Mouse (Mus musculus) urinary bladder, postnatal 10 days (tissue): ENCODE data around the gene Ror1.

Source experiments
- DNase-seq: peaks from one replicate; pipeline ENCODE4 v3.0.0; 2022; ENCODE audit warnings: low spot score

Gene Ror1

DNA sequence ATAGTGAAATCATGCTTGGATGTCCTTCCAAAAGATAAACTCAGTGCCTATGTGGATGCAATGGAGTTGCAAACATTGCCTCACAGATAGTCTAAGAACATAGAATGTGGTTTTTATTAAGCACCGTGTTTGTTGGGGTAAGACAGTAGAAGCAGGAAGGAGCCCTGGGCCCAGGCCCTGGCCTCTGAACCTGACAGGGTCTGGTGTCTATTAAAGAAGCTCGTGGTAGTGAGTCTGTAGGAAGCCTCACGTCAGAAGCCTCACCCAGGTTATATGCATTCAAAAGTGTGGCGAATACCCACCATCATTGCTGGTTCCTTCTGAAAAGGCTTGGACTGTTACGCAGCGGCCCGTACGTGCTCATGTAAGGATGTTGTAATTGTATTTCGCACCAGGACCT, 157.8 kb downstream of the Ror1 start:
- DNase-seq = no peak

DNA sequence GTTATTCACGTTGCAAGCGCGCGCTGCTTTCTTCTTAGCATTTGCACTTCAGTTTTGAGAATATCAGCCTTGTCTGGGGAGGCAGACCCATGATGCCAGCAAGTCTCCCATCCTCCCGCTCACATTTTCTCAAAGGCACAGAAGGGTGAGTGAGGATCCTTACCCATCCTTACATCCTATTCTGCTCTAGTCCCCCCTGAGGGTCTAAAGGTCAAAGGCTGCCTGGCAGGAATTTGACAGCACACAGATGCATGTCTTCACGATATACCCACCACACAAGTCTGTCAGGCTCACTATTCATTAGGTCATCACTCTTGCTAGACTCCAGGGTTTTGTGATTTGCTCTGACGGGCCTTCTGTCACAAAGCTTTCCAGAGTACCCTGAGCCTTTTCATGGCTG, 158.2 kb downstream of the Ror1 start:
- no peak for DNase-seq

DNA sequence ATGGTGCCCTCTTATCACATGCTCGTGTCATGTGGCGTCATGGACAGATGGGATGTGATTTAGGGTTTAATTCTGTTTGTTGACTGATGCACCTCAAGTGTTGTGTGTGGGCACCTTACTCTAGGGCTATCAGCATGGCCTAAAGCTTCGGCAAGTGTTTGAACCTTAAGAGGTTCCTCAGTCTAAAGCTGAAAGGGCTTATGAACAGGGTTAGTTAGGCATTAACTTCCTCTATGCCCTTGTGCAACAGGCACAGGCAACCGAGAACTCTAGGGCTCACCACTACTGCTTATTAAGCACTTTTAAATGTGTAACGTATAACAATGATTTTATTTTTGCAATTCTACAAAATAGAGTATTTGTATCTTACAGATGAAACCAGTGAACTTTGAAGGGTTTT, 162.9 kb downstream of the Ror1 start:
- no peak for DNase-seq

DNA sequence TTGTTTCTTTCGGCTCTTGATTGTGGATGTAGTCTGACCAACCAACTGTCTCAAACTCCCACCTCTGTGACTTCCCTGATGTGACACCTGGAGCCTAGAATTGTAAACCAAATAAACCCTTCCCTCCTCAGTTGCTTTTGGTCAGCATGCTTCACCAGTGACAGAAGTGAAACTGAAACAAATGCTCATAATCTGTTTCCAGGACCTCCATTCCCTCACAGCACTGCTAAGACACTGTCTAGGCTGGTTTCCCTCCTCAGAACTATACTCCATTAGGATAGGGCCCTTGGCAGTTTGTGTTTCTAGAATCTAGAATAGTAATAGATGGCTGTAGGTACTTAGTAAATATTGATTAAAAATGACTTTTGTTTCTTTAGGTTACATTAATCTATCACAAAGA, 168.3 kb downstream of the Ror1 start:
- DNase-seq = no peak

DNA sequence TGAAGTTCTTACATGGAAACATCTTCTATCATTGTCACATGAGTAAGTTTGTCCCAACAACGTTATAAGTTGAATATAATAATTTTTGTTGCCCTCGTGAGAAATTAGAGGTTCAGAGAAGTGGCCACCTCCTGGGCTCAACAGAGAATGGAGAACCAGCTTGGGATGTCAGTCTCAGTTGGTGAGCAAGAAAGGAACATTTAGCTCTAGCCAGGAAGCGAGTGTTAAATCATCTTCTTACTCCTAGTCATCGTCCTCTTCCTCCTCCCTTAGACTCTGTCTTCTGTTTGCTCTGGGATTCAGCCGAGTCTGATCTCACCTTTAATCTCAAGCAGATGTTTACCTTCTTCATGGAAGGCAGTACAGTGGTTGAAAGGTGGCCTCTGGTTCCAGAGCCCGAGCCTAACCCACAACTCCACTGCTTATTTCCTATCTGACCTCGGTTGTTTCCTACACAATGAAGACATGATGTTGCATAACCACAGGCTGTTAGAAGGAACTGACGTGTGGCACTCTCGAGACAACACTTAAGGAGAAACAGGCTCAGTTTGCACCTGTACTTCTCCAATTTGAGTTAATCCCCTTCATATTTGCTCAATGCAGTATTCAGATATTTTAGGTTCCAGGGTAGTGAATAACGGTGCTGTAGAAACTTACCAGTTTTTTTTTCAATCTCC, 175.6 kb downstream of the Ror1 start:
- DNase-seq = no peak

DNA sequence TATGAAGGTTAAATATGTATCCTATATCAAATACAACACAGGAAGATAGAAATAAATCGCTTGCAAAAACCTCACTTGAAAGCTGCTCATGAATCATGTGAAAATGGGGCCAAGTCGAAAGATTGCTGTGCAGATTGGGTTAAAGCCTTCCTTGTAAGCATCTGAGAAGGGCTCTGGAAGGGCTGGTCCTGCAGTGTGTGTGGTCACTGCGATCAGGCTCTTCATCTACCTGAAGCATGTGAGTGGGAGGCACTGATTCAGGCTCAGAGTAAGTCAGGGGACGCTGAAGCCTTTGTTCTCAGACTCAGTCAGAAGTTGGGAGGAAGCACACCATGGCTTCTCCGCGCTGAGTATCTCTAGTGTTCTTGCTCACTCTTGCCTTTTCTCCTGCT, 176.1 kb downstream of the Ror1 start:
- no peak for DNase-seq

DNA sequence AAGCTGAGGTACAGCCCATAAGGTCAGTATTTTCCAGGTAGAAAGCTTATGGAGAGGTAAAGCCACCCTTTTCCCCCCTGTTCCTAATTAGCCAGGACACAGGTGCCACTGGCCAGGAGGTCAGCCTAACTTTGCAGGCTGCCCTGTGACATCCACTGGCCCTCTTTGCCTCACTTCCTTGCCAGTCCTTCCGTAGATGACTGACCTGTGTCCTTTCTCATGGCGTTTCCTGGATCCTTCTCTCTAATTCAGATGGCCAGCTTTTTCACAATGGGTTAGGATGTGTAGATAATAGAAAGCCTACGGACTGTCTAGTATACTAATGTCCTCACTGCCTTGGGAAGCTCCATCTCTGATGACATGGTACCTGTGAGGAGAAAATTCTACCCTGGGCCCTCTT, 177.8 kb downstream of the Ror1 start:
- no peak for DNase-seq

DNA sequence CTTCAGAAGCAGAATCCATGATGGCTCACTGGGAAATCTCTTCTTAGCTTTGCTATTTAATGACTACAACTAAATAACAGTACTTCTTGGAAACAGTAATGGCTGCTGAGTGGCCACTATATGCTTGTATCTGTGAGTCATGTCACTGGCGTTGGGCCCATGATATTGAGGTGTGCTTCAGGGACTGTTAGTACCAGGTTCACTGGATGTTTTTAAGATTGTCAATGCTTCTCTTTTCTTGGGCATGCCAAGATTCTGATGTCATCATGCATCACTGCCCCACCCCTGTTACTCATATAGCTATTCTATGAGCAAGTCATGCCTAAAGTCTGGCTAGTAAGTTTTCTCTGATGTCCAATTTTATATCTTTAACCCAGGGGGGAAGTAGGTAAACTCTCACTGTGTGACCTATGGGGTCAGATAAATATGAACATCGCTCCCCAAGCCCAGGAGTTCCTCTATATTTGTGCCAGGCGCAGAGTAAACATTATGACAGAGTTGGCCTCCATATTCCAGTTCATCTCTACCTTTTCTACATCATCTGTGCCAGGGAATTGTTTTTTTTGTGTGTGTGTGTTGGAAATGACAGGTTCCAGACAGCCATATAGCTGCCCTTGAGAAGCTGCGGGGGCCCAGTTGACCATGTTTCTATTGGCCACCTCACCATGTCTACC, 178.4 kb downstream of the Ror1 start:
- DNase-seq = no peak

DNA sequence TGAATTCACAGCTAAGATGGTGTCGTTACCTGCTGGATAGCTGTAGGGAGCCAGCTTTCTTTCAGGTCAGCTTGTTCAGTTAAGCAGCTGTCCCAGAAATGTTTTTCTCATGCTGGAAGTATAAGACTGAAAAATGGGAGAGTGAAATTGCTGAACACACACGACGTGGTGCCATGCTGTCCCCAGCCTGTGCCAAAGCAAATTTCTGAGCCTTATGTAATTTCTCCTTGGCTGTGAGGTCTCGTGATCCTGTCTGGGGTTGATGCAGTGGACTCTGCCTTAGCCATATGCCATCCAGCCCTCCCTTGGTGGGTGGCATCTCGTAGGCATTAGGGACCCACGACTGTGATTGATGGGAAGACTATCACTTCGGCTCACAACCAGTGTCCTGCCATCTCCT, 180.9 kb downstream of the Ror1 start:
- no peak for DNase-seq

DNA sequence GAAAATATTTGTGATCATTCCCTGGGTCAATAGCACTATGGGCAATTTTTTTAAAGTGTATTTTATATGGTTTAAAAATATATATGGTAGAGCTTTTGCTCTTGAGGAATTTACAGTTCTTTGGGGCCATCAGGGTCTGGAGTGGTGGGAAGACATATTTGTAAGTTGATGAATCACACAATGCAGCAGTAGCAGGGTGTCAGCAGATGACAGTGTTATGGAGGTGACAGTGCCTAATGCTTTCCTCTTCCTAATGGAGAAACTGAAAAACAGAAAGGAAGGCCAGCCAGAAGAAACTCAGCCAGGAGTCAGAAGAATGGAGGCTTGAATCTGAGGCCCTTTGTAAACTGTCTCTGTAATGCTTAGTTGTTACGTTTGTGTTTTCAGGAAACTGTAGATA, 181.4 kb downstream of the Ror1 start:
- no peak for DNase-seq

DNA sequence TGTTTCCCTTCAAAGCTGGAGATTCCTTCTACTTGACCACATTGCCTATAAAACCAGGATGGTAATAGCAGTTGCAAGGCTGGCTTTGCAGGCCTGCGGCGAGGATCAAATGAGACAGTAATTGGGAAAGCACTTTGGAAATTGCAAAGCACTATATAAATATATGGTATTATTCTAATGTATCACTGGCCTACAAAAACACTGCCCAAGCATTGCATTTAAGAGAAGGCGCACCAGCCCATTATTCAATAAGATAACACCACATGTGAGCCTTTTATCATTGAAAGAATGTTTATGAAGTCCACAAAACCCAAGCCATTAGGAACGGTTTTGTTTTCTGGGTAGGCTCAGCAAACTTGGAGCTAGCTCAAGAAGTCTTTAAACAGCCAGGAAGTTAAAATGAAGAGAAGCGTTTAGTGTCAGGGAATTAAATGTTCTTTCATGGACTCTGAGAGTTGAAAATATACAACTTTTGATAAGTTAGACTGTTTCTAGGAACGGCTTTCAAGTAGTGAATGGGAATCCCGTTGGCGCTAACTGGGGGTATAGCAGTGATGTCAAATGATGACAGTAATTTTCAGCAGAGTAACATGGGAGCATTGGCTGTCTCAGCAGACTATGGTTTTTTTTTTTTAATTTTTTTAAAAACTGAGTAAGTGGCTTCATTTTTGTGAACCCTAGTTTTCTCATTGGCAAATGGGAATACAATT, 187.7 kb downstream of the Ror1 start:
- no peak for DNase-seq

DNA sequence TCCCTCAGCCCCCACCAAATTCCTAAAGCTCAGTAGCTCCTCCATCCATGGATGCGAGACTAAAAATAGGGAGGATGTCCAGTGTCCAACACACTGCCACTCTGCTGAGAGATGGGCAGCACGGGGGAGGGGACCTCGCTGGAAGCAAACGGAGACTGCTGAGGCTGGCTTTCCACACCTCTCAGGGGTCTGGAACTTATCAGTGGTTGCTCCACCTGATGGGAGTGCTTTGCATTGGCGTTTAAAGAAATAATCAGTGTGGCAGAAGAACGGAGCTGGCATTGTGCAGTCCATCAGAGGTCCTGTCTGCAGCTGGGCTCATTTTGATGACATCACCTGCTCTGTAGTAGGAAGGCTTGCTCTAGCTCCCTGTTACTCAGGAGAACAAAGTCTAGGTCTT, 188.9 kb downstream of the Ror1 start:
- no peak for DNase-seq

DNA sequence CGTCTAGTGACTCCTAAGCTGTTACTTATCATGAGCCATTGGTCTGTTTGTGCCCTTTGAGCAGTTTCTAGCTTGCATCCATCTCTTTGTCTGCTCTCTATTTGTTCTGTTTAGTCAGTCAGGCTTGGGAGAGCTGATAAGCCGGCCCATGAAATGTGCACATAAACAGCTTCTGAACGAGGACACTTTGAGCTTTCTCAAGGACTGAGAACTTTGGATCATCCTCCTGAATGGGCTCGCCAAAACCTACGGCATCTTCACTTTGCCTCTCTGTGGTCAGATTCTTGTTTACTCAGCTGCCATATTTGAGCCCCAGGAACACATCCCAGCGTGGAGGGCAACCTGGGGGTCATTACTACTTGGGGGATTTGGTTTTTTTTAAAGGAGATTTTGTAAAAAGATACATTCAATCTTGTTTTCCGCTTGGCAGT, 190.5 kb downstream of the Ror1 start:
- DNase-seq = no peak

DNA sequence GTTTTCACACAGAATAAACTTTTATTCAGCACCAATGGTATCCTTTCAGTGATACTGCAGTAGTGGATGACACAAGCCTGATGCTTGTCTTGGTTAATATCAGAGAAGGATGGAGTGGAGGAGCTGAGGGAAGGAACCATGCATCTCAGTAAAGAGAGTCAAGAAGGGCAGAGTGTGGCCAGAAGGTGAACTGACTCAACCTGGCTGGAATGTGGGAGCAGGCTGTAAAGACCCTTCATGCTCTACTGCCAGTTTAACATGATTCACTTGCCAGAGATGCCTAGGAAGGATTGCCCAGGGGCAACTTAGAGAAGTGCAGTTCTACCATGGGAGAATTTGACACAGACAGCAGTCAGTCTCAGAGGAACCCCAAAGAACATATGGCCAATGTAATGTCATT, 191.2 kb downstream of the Ror1 start:
- DNase-seq = no peak

DNA sequence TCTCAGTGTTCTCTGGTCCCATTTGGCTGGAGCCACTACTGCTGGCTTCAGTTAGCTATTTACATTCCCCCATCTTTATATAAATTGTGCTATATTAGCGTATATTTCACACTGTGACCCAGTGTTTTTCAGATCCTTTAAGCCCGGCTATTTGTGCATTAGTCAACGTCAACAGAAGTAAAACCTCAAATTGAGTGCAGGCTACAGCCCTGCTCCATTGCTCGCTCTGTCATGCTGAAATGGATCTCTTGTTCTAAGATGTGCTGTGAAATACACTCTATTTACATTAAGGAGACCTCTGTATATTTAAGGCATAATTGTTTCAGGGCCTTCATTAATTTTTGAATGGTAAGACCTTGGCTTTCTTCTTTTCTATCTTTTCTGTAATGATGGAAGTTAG, 192.2 kb downstream of the Ror1 start:
- DNase-seq = no peak

DNA sequence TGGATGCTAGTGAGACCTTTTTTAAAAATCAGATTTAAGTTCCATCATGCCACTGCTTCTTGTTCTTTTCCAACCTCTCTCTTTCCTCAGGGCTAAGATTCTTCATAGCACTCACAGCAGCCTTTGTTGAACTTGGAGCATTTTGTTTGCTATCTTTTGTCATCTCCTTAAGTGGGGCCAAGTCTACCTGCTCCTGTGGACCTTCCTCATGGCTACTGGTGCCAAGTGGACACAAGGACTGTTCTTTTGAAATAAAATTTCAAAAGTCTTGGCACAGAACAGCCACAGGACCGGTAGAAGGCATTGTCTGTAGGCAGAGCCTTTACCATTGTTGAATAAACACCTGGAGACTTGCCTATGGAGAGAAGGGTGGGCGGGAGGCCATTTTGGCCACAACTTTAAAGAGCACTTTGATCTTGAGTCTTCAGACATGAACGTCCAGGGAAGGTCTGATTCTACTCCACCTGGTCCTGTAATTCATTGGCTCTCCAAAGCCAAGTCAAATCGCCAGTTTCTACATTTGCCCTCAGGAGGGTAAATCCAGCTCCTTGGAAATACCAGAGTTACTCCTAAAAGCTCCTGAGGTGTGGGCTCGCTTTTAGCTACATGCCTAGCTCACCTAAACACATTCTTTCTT, 195.5 kb downstream of the Ror1 start:
- DNase-seq = no peak

DNA sequence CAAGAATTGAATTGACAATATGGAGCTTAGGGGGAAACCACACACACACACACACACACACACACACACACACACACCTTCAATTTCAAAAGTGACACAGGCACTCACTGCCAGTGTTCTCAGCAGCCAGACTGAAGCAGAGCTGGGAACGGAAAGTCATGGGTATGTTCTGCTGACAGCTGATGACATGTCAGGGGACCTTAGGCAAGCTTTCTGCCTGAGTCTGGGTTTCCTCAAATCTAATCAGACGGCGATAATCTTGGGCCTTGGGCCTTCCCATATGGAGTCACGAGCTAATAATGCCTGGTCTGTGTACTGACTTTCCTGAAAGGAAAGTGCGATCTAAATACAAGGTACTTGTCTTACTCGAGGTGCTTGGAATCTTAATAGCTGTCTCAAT, 202.1 kb downstream of the Ror1 start:
- no peak for DNase-seq

DNA sequence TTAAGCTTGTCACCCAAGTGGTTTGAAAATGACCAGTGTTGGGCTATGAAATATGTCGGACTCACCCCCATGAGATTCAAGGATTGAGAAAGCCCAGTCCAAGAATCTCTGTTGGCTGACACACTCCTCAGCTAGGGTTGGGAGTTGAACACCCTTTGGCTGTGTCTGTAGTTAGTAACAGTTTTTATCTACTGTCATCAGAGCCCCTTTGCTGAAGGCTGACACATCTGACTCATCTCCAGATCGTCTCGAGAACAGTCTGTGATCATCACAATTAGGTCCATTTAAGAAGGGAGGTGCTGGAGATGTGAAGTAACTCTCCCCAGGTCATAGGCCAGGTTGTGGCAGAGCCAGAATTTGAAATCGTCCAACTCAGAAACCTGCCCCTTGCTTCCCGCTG, 203.0 kb downstream of the Ror1 start:
- no peak for DNase-seq

DNA sequence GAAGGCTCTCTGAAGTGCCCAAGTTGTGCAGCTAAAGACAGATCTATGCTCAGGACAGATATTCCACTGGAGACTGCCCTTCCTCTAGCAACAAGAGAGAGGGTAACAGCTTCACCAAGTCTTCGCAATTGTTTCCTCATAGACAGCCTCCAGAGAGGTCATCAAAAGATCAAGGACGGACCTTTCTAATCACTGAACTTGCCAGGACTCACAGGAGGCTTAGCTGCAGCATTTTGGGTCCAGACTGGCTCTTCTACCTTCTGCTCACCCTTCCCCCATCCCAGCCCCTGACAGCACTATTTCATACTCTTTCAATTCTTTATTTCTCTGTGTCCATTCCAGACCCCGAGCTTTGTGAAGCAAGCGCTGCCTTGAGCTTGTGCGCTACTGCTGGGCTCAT, 204.6 kb downstream of the Ror1 start:
- DNase-seq = no peak

DNA sequence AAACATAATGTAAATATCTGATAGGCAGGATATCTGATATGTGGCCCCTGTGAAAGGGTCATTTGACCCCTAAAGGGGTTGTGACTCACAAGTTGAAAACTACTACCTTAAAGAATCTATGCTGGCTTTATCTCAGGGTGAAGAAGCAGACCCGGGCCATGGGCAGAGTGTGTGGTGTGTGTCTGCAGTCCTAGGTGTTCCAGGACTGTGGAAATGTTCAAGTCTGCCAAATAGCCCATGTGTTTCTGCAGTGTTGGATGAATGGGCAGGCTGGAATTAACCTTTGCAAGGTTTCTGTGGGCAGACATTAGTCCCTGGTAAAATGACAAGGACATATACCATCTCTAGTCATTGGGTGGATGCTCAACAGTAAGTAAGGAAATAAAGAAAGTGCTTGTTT, 205.8 kb downstream of the Ror1 start:
- DNase-seq = no peak

DNA sequence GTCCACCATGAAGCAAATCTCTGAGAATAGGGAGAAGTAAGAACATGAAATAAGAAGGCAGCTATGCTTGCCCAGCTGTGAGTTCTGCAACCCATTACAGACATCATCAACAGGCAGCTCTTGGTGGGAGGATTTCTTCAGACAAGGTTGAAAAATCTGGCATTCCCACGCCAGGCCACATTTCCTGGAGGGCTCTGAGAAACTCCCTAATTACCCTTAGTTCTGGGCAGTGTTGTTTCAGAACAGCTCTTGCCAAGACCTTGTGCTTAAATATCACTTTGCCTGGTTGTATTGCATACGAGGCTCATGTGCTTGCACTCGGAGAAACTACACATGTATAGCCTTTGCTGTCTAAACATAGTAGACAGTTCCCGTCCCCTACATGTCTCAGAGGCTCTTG, 211.8 kb downstream of the Ror1 start:
- DNase-seq = no peak

DNA sequence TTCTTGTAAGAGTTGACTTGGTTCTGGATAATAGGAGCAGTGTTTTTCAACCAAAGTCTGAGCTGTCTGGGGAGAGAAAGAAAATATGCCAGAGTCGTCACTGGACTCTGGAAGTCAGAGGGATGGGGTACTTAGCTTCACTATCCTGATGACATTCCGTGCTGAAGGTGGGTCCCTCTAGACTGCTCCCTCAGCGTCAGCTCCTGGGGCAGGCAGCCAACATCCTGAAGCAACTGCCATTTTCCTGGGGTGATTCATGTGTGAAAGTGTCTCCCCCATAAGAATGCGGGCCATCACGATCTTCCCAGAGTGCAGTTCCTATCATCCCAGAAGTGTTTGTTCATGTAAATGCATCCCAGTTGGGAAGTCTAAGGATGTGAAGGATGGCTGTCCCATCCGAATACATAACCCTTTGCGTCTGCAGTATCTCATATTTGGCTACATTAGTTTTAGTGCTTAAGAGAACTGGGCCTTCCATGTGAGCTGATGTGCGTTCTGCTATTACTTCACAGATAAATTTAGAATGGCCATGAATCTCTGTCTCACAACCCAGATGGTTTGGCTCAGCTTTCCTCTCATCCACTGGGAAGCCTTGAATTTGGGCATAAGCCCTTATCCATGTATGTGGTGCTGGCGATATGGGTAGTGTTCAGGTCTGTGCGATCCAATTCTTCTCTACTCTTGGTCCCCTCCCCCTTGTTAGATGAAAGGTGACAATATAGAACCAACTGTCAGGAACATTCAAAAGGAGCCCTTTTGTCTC, 216.4 kb downstream of the Ror1 start:
- no peak for DNase-seq
